Mouse (Mus musculus): ENCODE measurements at regions not wholly inside any gene's neighbourhood (a gene's known extent, or its start where the extent isn't known, plus 50 kb on each side); places are given as distances from the start of the nearest gene placed in this dataset.

DNA sequence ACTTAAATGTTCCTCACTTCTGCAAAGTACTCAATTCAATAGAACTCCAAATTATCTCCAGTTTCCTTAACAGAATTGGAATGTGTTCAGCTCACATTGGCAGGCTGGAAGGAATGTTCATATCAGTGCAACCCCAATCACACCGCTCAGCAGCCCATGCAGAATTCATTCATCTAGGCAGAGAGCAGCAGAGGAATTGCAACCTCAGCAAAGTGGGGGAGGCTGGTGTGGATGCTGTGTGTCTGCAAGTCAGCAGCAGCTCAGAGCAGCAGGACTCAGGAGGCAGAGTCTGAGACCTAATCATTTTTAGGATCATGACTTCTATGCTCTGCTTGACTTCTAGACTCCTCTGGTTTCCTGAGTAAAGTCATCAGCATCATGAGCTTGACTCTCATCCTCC is 100.7 kb upstream of the Chrna7 start:
- peak; percentile 47 for DNase-seq (ENCODE audit: inconsistent ontology term)

GRCm38 (mm10) chr7:63319594-63319993 is 107.2 kb upstream of the Chrna7 start:
- peak; percentile 47 for DNase-seq (ENCODE audit: inconsistent ontology term)

DNA sequence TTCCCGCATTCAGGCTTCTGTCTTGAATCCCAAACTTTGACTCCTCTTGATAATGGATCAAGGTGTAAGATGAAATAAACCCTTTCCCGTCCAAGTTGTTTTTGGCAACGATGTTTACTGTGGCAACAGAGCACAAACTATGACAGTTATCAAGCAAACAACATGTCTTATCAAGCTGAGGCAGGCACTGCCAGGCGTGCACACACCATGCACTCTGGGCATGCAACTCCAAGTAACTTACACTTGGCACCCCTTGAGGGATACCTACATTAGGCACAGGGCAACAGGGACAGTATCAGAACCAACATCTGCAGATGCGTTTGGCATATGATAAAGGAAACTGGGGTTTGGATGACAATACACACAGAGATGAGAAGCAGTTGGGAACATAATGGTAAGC is 108.8 kb upstream of the Chrna7 start:
- no peak for DNase-seq (ENCODE audit: inconsistent ontology term)

DNA sequence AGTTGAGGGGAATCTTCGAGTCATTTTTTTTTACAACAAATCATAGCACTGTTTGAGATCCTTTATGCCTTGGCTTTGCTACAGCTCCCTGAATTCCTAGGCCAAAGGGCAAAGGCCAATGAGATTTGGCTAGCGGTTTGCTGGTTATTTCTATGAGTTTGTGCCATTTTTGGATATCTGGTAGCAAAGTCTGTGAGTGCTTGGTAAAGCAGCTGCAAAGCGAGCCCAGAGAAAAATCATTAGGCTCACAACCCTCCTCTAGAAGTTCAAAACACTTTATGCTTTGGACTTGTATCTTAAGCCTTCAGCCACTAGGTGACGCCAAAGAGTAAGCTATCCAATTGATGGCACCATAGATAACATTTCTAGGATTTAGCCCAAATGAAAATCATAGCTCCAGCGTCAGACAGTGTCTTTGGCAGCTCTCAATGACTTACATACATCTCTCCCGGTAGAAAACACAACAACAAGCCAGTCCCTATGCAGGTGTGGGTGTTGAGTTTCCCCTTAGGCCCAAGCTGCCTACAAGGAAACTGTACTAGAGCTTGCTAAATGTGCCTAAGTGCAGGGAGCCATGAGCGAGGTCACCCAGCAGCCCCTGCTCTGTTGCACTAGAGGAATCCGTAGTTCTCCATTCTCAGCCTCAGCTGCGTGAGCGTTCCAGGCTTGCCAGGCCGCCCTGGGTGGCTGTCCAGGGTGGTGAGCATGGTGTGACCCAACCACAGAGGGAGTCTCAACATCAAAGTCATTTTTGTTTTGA is 109.8 kb upstream of the Chrna7 start:
- peak; percentile 82 for DNase-seq (ENCODE audit: inconsistent ontology term)

GRCm38 (mm10) chr7:63335146-63335545 is 109.4 kb upstream of the Otud7a start:
- peak; percentile 14 for DNase-seq (ENCODE audit: inconsistent ontology term)

- DNase-seq (ENCODE audit: inconsistent ontology term), result no peak
These were observed 108.5 kb upstream of the Otud7a start for GRCm38 (mm10) chr7:63336072-63336471.

DNA sequence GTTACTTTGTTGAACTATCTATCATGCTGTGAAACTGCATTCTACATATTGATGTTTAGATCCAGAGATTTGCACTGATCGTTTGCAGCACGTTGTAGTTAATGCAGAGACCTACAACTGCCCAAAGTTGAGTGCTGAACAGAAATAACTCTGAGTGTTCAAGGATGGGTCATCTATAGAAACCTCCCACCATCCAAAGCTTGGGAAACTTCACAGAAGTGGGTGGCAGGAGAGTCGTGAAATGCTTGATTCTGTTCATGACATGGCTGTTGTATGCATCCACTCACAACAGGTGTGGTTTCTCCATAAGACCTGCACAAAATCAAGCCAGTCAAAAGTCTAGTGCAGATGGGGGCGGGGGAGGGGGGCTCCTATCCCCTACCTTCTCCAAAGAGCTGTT is 102.8 kb upstream of the Otud7a start:
- no peak for DNase-seq (ENCODE audit: inconsistent ontology term)

DNA sequence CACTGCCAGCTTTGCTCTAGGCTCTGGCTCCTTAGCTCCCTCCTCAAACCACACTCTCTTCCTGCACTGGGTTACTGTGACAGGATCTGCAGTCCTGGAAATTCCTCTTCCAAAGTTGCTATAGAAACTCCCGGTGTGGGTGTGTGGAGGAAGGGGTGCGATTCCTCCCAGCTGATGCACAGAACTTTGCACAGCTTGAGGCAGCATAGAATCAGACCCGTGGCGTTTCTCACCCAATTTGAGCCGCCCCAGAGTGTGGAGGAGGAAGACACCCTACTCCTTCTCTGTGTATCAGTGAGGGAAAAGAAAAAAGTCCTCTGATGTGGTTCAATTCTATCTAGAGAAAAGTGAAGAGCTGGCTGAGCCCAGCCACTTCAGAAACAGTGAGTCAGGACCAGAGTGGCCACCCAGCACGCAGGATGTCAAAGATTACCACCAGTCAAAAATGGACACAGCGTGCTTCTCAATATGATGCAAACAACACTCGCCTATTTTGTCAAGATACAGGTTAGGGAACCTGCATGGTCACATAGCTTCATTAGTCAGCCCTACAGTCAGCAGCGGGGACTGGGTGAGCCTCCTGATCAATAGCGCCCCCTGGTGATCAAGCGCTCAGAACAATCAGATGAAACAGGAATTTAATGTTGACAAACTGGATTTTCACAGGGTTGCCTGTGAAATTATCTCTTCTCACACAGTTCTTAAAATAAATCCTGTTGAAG is 98.7 kb upstream of the Otud7a start:
- peak; percentile 11 for DNase-seq (ENCODE audit: inconsistent ontology term)

GRCm38 (mm10) chr7:63346393-63346730 is 98.2 kb upstream of the Otud7a start:
- DNase-seq (ENCODE audit: inconsistent ontology term), result no peak
